Mouse (Mus musculus) adrenal gland, postnatal 25 days (tissue): Measurements from ENCODE around the gene Mrpl37. TPM values are rescaled to one million over a fixed set of nuclear protein-coding genes. Genes with fewer than 3 reads are reported as not detected.

ENCODE experiments used
- DNase-seq: peaks from one replicate; pipeline ENCODE4 v3.0.0; 2021; ENCODE audit warnings: mixed read lengths
- total RNA-seq: library from RNA; stranded (reverse); gene quantifications from 2 replicates; pipeline ENCODE4 v1.2.3, GENCODE M21; 2021

Mrpl37 gene
- total RNA-seq, 1 experiment from 2014 or later: 107 TPM

DNA sequence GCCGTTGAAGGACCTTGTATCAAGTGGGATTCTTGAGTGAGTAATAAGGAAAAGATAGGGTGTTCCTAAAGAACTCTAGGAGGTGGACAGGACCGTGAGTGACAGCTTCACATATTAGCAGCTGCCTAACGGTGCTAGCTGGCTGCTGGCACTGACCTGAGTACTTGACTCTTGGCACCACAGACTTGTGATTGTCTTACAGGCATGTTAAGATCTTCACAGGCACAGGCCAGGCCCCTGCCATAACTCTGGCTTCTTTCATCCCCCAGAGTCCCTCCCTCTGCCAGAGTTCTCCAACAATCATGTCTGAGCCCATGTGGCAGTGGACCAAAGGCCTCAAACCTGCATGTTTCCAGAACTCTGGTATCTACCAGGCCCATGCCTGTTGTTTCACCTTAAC, 48.1 kb downstream of the Mrpl37 start:
- DNase-seq: no peak

DNA sequence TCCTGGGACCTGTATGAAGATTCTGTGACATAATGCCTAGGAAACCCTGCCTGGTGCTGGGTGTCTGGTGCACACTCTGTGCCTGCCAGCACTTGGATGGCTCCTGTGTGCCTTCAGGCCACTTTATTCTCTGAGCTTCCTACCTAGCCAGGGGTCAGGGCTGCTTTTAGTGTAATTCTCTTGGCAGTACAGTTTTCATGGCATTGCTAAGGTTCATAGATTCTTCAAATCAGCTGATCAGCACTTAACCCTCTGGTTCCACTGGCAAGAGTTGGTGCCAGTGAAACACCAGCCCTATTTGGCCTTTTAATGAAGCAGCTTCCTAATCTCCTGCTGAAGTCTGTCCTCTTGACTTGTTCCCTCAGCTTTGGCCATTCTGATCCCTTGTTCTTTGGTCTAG, 49.4 kb downstream of the Mrpl37 start:
- no peak for DNase-seq

DNA sequence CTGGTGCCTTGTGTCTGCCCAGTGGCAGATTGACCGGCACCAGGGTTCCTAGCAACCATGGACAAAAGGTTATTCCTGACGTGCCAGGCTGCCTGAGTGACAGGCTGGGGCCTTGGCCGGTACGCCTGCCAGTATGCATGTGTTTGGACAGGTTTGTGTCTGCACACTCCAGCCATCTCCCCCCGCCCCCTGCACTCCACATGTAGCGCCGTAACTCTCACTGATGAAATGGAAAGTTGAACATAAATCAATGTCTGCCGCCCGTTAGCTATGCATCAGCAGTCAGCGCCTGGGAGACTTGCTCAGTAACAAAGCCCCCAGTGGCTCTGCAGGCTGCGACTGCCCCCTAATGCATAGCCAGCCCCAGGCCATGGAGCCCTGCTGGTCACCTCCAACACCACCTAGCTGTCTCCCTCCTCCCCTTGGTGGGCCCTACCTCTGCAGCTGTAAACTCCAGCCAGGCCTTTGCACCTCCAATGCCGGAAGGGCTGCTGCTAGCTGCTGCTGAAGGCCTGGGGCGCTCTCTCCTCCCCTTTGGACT, 50.6 kb downstream of the Mrpl37 start:
- DNase-seq: peak; percentile 43

DNA sequence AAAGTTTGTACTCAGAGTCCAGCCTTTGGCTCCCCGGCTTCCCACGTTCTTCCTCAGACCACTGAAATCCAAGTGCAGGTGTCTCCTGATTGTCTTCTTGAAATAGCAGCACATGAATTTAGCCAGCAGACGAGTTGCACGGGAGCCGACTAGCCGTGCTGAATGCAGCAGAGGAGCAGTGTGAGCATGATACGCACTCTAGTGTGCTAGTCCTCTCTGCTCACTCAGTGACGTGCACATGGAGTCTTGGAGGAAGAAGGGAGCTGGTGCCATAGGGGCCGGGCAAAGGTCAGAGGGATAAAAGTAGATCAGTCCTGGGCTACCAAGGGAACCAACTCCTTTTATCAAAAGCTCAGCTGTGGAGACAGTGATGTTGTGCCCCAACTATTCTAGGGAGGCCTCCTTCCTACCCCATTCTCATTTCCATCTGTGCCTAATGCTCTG, 52.8 kb downstream of the Mrpl37 start:
- DNase-seq: no peak

DNA sequence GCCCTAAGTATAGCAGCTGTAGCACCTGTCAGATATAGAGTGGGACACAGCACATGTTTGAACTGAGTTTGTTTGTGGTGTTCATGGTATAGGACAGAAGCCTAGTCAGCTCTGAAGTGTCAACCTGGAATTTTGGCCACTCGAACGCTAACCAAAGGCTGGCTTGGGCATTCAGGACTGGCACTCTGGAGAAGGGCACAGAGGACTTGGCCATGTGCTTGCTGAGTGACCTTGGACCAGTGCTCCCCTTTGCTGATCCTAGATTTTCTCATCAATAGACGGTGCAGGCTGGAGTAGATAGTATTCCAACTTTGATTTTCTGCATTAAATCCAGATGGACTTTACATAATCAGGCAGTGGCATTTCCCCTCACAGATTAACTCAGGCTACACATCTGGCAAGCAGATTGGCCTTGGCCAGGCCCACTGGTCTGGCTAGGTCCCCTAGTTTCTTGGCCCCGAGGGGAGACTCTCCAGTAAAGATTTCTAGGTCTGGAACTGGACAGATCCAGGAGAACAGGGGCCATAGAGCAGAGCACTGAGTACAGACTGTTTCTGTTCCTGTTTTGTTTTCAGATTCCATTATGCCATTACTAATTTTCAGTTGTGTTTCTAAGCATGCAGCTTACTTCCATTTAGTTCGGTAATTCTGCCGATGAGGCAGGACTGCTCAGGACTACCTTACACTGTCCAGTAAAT, 53.4 kb downstream of the Mrpl37 start:
- DNase-seq: no peak

DNA sequence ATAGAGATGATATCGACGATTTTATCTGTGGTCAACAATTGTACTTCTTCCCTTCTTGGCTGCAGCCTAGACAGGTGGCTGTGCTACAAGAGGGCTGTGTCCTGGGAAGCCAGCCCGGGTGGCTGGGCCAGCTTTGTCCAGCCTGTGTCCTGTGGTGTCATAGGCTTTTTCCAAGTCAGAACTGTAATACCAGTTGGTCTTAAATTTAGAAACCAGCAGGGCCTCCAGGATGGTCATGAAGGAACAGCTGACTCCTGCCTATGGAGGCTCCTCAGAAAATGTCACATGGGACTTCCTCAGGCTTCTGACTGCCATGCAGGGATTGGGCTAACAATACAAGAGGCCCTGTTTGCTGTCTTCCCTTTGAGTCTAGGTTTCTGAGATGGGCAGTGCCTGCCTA, 54.1 kb downstream of the Mrpl37 start:
- no peak for DNase-seq

DNA sequence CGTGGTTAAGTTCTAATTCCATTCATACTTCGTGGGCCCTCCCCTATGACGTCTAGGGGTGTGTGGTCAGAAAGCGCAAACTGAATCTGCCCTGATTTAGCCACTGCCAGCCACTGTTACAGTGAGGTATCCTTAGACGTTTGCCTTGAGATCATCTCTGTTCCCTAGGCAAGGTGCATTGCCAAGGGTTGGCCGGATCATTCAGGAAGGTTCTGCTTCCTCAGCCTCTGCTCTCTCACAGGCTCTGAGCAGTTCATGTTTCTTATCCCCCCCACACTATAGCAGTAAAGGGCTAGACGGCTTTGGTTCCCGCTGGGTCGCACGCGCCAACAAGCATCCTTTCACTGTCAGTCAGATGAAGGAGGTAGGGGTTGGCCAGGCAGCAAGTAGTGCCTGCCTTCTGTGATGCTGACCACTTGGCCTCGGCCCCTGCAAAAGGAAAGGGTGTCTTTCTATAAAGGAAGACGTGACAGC, 54.6 kb downstream of the Mrpl37 start:
- no peak for DNase-seq

DNA sequence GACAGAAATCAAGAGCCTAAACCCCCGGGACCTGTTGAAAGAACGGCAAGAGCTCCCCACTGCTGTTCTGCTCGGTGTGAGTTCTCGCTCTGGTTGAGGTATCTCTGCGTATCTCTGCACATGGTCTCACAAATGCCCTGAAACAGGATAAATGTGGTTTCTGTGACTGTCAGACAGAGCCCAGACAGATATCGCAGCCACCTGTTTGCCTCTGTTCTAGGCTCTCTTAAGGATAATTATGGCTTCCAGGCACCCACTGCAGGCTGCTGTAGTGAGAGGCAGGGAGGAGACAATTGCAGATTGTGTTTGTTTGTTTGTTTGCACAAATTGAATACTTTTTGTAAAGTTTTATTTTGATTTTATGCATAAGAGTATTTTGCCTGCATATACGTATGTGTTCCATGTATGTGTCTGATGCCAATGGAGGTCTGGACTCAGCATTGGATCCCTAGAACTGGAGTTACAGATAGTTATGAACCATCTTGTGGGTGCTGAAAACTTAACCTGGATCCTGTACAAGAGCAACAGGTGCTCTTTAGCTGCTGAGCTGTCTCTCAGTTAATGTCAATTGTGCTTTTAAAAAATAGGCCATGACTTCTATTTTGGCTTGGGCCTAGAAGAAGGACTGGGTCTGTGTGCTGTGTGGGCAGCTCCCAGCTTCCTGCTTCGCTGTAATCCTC, 55.2 kb downstream of the Mrpl37 start:
- no peak for DNase-seq

DNA sequence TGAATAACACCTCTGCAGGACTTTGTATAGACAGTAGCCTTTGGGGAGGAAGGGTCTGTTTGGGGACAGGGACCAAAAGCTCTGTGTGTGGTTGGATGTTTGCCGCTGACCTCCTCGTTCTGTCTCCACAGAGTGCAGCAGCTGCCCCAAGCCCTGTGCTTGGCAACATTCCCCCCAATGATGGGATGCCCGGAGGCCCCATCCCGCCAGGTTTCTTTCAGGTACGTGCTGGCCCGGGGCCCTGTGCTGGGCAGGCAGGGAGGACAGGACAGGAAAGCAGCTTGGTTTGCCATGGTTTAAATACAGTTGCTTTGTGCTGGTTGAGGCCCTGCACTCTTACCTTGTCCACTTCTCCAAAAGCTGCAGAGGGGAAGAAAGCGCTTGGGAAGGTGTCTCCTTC, 57.1 kb downstream of the Mrpl37 start:
- DNase-seq: no peak

DNA sequence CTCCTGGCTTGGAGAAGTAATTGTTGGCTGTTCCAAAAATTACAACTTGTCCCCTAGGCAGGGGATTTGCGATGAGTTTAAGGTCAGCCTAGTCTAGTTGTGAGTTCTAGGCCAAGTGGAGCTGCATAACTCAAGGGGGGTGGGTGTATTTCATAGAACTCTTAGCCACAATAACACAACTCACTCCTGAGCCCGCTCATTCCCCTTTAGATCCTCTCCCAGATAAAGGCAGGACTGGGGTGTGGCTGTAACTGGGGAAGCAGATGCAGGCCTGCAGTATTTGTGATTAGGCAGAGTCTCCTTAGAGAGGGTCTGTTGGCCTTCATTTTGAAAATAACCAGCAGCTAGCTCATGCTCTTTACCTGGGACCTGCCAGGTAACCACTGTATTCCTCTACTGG, 58.5 kb downstream of the Mrpl37 start:
- no peak for DNase-seq

DNA sequence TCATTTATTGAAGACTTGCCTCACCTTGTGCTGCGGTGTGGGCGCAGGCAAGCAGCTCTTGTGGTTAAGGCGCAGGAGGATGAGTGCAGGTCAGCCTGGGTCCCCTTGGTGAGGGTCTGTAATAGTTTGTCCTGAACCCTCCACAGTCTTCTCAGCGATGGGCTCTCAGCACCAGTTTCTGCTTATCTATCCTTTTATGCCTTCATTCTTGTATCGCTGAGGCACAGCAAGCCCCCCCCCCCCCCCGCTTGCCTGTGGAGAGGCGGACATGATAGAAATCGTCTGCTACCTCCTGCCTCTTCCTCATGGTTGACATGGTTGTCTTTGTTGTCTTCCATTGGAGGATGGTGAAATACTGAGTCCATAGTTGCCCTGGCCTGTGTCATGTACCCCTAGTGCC, 59.3 kb downstream of the Mrpl37 start:
- no peak for DNase-seq

DNA sequence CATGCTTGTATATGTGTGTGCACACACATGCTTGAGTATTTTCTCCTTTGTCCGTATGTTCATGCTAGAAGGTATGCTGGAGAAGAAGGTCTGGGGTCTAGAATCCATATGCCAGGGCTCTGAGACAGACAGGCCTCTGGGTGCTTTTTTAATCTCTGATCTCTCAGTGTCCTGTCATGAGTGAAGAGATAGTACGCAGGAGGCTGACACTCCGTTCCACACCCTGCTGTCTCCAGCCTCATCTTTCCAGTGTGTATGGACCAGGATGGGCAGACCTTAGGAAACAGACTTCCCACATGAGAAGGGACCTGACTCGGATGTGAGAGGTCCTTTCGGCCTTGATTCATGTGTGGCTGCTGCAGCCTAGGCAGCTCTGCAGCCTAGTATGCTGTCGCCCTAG, 59.9 kb downstream of the Mrpl37 start:
- DNase-seq: no peak

DNA sequence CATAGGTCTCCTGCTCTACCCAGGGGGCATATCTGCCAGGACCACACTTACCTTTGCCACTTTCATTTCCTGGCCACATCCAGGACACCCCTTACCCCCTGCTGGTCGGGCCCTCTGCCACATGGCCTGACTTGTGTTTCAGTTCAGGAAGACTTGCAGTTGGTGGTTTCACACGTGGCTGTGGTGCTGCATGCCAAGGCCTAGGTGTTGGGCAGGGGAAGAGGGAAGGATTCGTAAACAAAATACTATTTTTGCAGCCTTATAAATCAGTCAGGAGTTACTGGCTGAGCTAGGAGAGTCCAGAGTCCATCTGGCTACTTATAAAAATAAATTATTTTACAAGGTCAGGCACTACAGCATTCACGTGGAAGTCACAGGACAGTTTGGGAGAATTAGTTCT, 60.4 kb downstream of the Mrpl37 start:
- no peak for DNase-seq

Other genes with a start within 250 kb of the Mrpl37 start
- 70.8 and 82.6 TPM in 2 replicates for gene Ssbp3, start 156.2 kb downstream of the Mrpl37 start, total RNA-seq
- gene Cyb5rl, start 120 bp upstream of the Mrpl37 start, total RNA-seq: 18.7 and 29.8 TPM in 2 replicates
- not detected in 2 replicates for gene Cdcp2, start 30.0 kb upstream of the Mrpl37 start, total RNA-seq
- gene Tmem59, start 111.5 kb upstream of the Mrpl37 start, total RNA-seq: 418 and 440 TPM in 2 replicates
- 28.9 and 34.6 TPM in 2 replicates for gene Tceanc2, start 112.2 kb upstream of the Mrpl37 start, total RNA-seq
- gene Ldlrad1, start 142.3 kb upstream of the Mrpl37 start, total RNA-seq: 0.30 TPM in 1 of 2 replicates, not detected in the other
- gene Lrrc42, start 186.7 kb upstream of the Mrpl37 start, total RNA-seq: 36.0 and 46.9 TPM in 2 replicates
- 18.1 and 26.8 TPM in 2 replicates for gene Hspb11, start 186.7 kb upstream of the Mrpl37 start, total RNA-seq
- gene Dio1, start 240.3 kb upstream of the Mrpl37 start, total RNA-seq: 2.5 TPM in 1 of 2 replicates, not detected in the other
- gene Yipf1, start 247.5 kb upstream of the Mrpl37 start, total RNA-seq: 85.7 and 117 TPM in 2 replicates